Mouse (Mus musculus): ENCODE data around the gene 4931409K22Rik.

- TF ChIP-seq USF1 (IDR thresholded peaks at IDR 0.05; ENCODE audit: low read depth) (no peak), POLR2A (IDR thresholded peaks at IDR 0.05; ENCODE audit: insufficient read length, low read depth) (no peak), POLR2AphosphoS2 (IDR thresholded peaks at IDR 0.05; ENCODE audit: insufficient read length, low read depth) (no peak), TCF12 (IDR thresholded peaks at IDR 0.05; ENCODE audit: insufficient read depth, poor library complexity, severe bottlenecking) (no peak), TCF3 (IDR thresholded peaks at IDR 0.05; ENCODE audit: insufficient read length, low read depth) (no peak)
Measured at GRCm38 (mm10) chr5:24593230-24593629, 36.6 kb upstream of the 4931409K22Rik start.
